Mouse (Mus musculus) myocyte (in vitro differentiated cells): ENCODE results near the gene 4930550C14Rik. TPM values are rescaled to one million over a fixed set of nuclear protein-coding genes. Genes with fewer than 3 reads are reported as not detected.

Source experiments
- H3K27me3 ChIP-seq: one replicate; pipeline ENCODE4 v1.6.1; 2011; ENCODE audit not compliant: control insufficient read depth, insufficient read depth, insufficient read length
- H3K36me3 ChIP-seq: one replicate; pipeline ENCODE4 v1.6.1; 2011; ENCODE audit not compliant: control insufficient read depth, insufficient read depth
- H3K4me2 ChIP-seq: one replicate; pipeline ENCODE4 v1.6.1; 2011; ENCODE audit warnings: low read depth, control low read depth
- H3K4me3 ChIP-seq: one replicate; pipeline ENCODE4 v1.5.1; 2011; ENCODE audit warnings: mild to moderate bottlenecking, control low read depth, moderate library complexity
- H3K79me2 ChIP-seq: one replicate; pipeline ENCODE4 v1.6.1; 2011; ENCODE audit not compliant: control insufficient read depth, insufficient read depth
- H3ac ChIP-seq: one replicate; pipeline ENCODE4 v1.6.1; 2011; ENCODE audit not compliant: control insufficient read depth, insufficient read length
- CEBPB ChIP-seq: IDR thresholded peaks from 2 replicates; pipeline ENCODE4 v1.6.1; 2011; ENCODE audit warnings: mild to moderate bottlenecking, moderate library complexity; ENCODE audit not compliant: poor library complexity, insufficient read depth, severe bottlenecking
- E2F4 ChIP-seq: IDR thresholded peaks from one replicate; pipeline ENCODE4 v1.6.1; 2011; ENCODE audit warnings: mild to moderate bottlenecking, control low read depth, moderate library complexity; ENCODE audit not compliant: insufficient read depth
- MAX ChIP-seq: IDR thresholded peaks from one replicate; pipeline ENCODE4 v1.6.1; 2011; ENCODE audit warnings: low read depth, mild to moderate bottlenecking, control low read depth
- MYOD1 ChIP-seq, 3 experiments: IDR thresholded peaks; one replicate each; pipeline ENCODE4 v1.6.1; 2011; ENCODE audit warnings: control low read depth in 2 of 3, low read depth in 2 of 3, mild to moderate bottlenecking in 2 of 3, moderate library complexity in 1 of 3; ENCODE audit not compliant: insufficient read length in 2 of 3, control insufficient read depth in 1 of 3
- MYOG ChIP-seq, 3 experiments: IDR thresholded peaks; one replicate each; pipeline ENCODE4 v1.6.1; 2011; ENCODE audit warnings: control low read depth in 2 of 3, low read depth in 2 of 3, mild to moderate bottlenecking in 2 of 3; ENCODE audit not compliant: insufficient read length in 2 of 3, control insufficient read depth in 1 of 3, insufficient read depth in 1 of 3
- POLR2A ChIP-seq: IDR thresholded peaks from one replicate; pipeline ENCODE4 v1.6.1; 2011; ENCODE audit warnings: low read depth, mild to moderate bottlenecking, control low read depth, moderate library complexity; ENCODE audit not compliant: insufficient read length
- POLR2AphosphoS2 ChIP-seq: IDR thresholded peaks from one replicate; pipeline ENCODE4 v1.6.1; 2011; ENCODE audit warnings: low read depth, control low read depth; ENCODE audit not compliant: insufficient read length
- REST ChIP-seq: IDR thresholded peaks from one replicate; pipeline ENCODE4 v1.6.1; 2011; ENCODE audit warnings: mild to moderate bottlenecking, control low read depth, moderate library complexity; ENCODE audit not compliant: insufficient read depth, insufficient read length
- SRF ChIP-seq: IDR thresholded peaks from one replicate; pipeline ENCODE4 v1.6.1; 2011; ENCODE audit warnings: low read depth; ENCODE audit not compliant: control insufficient read depth, insufficient read length
- TCF12 ChIP-seq: IDR thresholded peaks from one replicate; pipeline ENCODE4 v1.6.1; 2011; ENCODE audit warnings: mild to moderate bottlenecking, control low read depth; ENCODE audit not compliant: poor library complexity, insufficient read depth, severe bottlenecking
- TCF3 ChIP-seq: IDR thresholded peaks from one replicate; pipeline ENCODE4 v1.6.1; 2011; ENCODE audit warnings: low read depth, control low read depth; ENCODE audit not compliant: insufficient read length
- USF1 ChIP-seq: IDR thresholded peaks from one replicate; pipeline ENCODE4 v1.6.1; 2011; ENCODE audit warnings: low read depth, mild to moderate bottlenecking, control low read depth, moderate library complexity
- polyA plus RNA-seq: library from polyadenylated mRNA; unstranded; fragments of >200 nt; fragmentation: generic; extraction: Trizol; gene quantifications from one replicate; pipeline ENCODE4 v1.2.1, GENCODE M21; 2012; ENCODE audit warnings: missing spikeins

4930550C14Rik gene
- polyA plus RNA-seq, 1 experiment, result 0.59 TPM

DNA sequence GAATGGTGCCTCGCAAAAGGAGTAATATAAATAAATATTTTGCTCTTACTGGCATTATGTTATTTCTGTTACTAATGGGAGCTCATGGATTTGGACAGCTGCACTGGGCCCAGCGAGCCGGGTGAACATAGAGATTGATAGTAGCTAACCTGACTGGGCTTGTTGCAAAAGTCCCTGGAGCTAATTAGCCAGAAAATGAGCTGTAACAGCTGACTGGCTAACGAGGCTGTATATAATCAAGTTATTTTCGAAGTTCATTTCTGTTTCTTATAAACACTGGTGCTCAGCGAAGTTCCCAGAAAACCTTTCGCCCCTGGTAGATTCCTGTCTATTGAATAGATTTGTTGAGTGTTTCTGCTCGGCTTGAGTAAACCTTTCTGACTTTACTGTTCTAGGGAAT, 866 bp downstream of the 4930550C14Rik start:
- no peaks in the 10 kb centered on the region for H3K36me3 ChIP-seq
- H3ac ChIP-seq, result no peak overlapping the region
- TF ChIP-seq REST (no peak), TCF12 (no peak), MYOG (IDR thresholded peaks at IDR 0.05; ENCODE audit: control insufficient read depth in 1 of 3, insufficient read depth in 1 of 3, insufficient read length in 2 of 3, low read depth in 2 of 3) (no peak), CEBPB (no peak), TCF3 (no peak), MYOD1 (IDR thresholded peaks at IDR 0.05; ENCODE audit: control insufficient read depth in 1 of 3, insufficient read length in 2 of 3, low read depth in 2 of 3) (no peak), MAX (no peak), E2F4 (no peak), SRF (no peak), USF1 (no peak), POLR2A (no peak), POLR2AphosphoS2 (no peak)
- no peaks in the 10 kb centered on the region for H3K79me2 ChIP-seq
- H3K4me3 ChIP-seq, result no peak overlapping the region
- no peaks in the 10 kb centered on the region for H3K27me3 ChIP-seq
- H3K4me2 ChIP-seq, result no peak overlapping the region

DNA sequence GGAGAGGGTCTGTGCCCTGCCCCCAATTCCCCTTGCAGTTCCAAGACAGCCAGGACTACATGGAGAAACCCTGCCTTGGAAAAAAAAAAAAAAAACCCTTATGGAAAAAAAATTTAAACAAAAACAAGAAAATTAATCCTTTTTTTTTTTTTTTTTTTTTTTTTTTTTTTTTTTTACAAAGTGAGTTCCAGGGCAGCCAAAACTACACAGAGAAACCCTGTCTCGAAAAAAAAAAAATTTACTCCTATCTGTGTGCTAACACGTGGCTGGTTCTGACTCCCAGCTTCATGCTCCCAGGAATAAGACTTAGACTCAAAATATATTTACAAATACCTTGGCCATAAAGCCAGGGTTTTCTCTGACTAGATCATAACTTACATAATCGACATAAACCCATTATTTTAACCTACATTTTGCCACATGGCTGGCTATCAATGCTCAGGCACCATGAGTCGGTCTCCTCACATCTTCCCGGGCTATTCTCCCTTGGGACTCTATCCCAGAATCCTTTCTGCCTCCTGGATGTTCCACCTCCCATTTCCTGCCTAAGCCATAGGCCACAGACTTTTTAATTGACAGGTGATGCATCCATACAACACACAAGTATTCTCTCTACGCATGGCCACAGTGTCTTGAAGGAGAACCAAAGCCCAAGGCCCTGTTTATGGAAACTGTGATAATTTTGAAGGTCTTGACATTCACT, 2.1 kb downstream of the 4930550C14Rik start:
- Histone ChIP-seq H3ac (no peak overlapping the region), H3K36me3 (no peaks in the 10 kb centered on the region), H3K27me3 (no peaks in the 10 kb centered on the region), H3K4me3 (no peak overlapping the region), H3K79me2 (no peaks in the 10 kb centered on the region), H3K4me2 (no peak overlapping the region)
- no peak for TF ChIP-seq MAX
- no peak for TF ChIP-seq POLR2A
- TF ChIP-seq CEBPB, result no peak
- TF ChIP-seq REST, result no peak
- no peak for TF ChIP-seq SRF
- TF ChIP-seq TCF12, result no peak
- no peak for TF ChIP-seq MYOG (IDR thresholded peaks at IDR 0.05; ENCODE audit: control insufficient read depth in 1 of 3, insufficient read depth in 1 of 3, insufficient read length in 2 of 3, low read depth in 2 of 3)
- TF ChIP-seq USF1, result no peak
- TF ChIP-seq TCF3, result no peak
- TF ChIP-seq POLR2AphosphoS2, result no peak
- TF ChIP-seq E2F4, result no peak
- TF ChIP-seq MYOD1 (IDR thresholded peaks at IDR 0.05; ENCODE audit: control insufficient read depth in 1 of 3, insufficient read length in 2 of 3, low read depth in 2 of 3), result no peak

DNA sequence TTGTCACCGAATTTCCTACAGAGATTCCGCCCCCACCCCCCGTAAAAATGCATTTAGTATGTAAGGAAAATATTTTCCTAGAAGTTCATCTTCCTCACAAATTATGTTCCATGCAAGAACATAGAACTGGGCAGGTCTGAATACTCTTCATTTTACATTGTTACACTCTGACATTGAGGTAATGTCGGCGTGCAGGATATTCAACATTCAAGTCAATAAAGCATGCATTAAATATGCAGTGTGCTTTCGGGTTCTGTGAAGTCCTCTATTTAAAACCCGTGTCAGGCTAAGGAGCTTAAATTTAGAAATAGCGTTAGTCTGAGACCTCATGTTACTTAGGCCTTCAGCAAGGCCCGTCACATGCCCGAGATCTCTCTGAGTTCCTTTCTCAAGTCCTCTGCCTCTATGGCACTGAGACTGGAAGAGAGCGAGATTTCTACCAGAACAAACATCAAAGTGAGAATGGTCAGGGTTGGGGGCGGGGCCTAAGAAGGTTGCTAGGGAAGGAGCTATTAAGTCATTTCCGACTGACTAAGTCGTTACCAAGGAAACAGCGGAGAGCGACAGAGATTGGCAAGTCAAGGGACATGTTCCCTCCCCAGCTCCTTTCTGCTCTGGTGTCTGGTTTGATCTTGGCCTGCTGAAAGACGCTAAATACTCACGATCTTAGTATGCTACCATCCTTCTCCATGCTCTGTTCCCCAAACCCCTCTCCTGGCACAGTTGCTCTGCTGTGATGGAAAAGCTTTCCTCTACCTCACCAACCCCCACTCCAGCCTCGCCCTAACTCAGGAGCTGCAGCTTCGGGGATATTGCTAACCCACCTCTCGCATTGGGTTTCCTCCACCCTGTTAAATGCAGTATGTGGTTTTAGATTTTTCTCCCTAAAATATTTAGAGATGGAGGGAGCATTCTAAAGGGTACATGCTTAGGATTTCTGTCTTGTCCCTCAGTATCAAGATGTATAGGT, 2.9 kb downstream of the 4930550C14Rik start:
- TF ChIP-seq REST (no peak), E2F4 (no peak), MYOD1 (IDR thresholded peaks at IDR 0.05; ENCODE audit: control insufficient read depth in 1 of 3, insufficient read length in 2 of 3, low read depth in 2 of 3) (no peak), CEBPB (no peak), MYOG (IDR thresholded peaks at IDR 0.05; ENCODE audit: control insufficient read depth in 1 of 3, insufficient read depth in 1 of 3, insufficient read length in 2 of 3, low read depth in 2 of 3) (no peak), POLR2A (no peak), MAX (no peak), POLR2AphosphoS2 (no peak), TCF3 (no peak), TCF12 (no peak), USF1 (no peak), SRF (no peak)
- Histone ChIP-seq H3K27me3 (no peaks in the 10 kb centered on the region), H3K4me3 (no peak overlapping the region), H3K36me3 (no peaks in the 10 kb centered on the region), H3ac (no peak overlapping the region), H3K4me2 (no peak overlapping the region), H3K79me2 (no peaks in the 10 kb centered on the region)

DNA sequence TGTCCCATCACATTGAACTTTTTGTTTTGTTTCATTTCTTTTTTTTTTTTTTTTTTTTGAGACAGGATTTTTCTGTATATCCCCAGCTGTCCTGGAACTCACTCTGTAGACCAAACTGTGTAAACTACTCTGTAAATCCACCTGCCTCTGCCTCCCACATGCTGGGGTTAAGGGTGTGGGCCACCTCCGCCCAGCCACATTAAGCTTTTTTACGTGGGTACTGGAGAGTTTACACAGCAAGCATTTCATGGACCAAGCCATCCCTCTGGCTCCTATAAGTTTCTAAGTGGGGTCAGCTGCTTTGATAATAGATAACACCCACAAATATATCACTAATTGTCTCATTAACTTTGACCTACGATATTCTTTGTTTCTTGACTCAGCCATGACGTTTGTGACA, 6.4 kb downstream of the 4930550C14Rik start:
- Histone ChIP-seq H3K36me3 (no peaks in the 10 kb centered on the region), H3K4me2 (no peak overlapping the region), H3K27me3 (no peaks in the 10 kb centered on the region), H3ac (no peak overlapping the region), H3K4me3 (no peak overlapping the region), H3K79me2 (no peaks in the 10 kb centered on the region)
- TF ChIP-seq SRF (no peak), USF1 (no peak), CEBPB (no peak), POLR2AphosphoS2 (no peak), TCF12 (no peak), POLR2A (no peak), MAX (no peak), MYOD1 (IDR thresholded peaks at IDR 0.05; ENCODE audit: control insufficient read depth in 1 of 3, insufficient read length in 2 of 3, low read depth in 2 of 3) (no peak), E2F4 (no peak), TCF3 (no peak)
